Mouse (Mus musculus) heart, embryonic 12.5 days (tissue): ENCODE measurements around the gene Rho. TPM values are rescaled to one million over a fixed set of nuclear protein-coding genes. Genes with fewer than 3 reads are reported as not detected.

ENCODE experiments used
- ATAC-seq: fragments of 200-750 bp; cut with Nextera tagmentation; 2 replicates; pipeline ENCODE4 v1.8.0; 2017; ENCODE audit warnings: moderate TSS enrichment, moderate library complexity; ENCODE audit not compliant: insufficient number of reproducible peaks, low FRiP score
- H3K27ac ChIP-seq: fragments of 300-500 bp; sonication (generic); 2 replicates; pipeline ENCODE4 v1.5.1; 2016; ENCODE audit warnings: mild to moderate bottlenecking, moderate library complexity; ENCODE audit not compliant: poor library complexity, severe bottlenecking
- H3K27me3 ChIP-seq: fragments of 300-500 bp; sonication (generic); replicated peaks from 2 replicates; pipeline ENCODE4 v1.6.1; 2016; ENCODE audit warnings: mild to moderate bottlenecking, moderate library complexity
- H3K36me3 ChIP-seq: fragments of 300-500 bp; sonication (generic); 2 replicates; pipeline ENCODE4 v1.6.1; 2016; ENCODE audit warnings: mild to moderate bottlenecking, moderate library complexity
- H3K4me1 ChIP-seq: fragments of 300-500 bp; sonication (generic); replicated peaks from 2 replicates; pipeline ENCODE4 v1.6.1; 2016; ENCODE audit warnings: mild to moderate bottlenecking
- H3K4me2 ChIP-seq: fragments of 300-500 bp; sonication (generic); 2 replicates; pipeline ENCODE4 v1.6.1; 2016; ENCODE audit warnings: mild to moderate bottlenecking, moderate library complexity
- H3K4me3 ChIP-seq: fragments of 300-500 bp; sonication (generic); 2 replicates; pipeline ENCODE4 v1.5.1; 2016; ENCODE audit warnings: mild to moderate bottlenecking
- H3K9ac ChIP-seq: fragments of 300-500 bp; sonication (generic); 2 replicates; pipeline ENCODE4 v1.6.1; 2016; ENCODE audit warnings: mild to moderate bottlenecking, moderate library complexity
- H3K9me3 ChIP-seq: fragments of 300-500 bp; sonication (generic); replicated peaks from 2 replicates; pipeline ENCODE4 v1.6.1; 2016; ENCODE audit warnings: mild to moderate bottlenecking, moderate library complexity
- WGBS: fragments of 180-500 bp; shearing (Covaris S2); methylation state at CpG from one replicate; pipeline ENCODE4 v1.1.7; 2016; 5-methylcytosine and 5-hydroxymethylcytosine counted together
- polyA plus RNA-seq: library from polyadenylated mRNA; unstranded; fragments of >200 nt; fragmentation: Nextera tagmentation; extraction: Ambion mirVana; gene quantifications from 2 replicates; pipeline ENCODE4 v1.2.1, GENCODE M21; 2016

Gene Rho
- polyA plus RNA-seq, 1 experiment from 2014 or later, result 0.13 TPM

DNA sequence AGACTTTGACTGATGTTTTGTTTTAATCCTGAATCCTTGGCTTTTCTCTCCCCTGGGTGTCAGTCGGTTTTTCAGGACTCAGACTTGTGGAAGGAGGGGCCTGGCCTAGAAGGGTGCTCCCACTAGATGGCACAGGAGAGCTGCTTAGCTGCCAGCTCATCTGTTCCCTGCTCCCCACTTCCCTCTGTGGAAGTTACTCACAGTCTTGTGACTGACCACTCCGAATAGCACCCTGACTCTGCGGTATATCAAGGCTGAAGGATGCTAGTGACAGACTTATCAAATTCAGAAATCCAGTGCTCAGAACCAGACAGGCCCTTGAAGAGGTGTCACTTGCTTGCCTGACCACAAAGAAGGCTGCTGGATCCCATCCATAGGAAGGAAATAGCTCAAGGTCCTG is 30.5 kb upstream of the Rho start:
- peaks cover 11% of the 10 kb centered on the region; the same call in 1 of the 2 replicates for H3K36me3 ChIP-seq
- WGBS, result 8% methylated on average over 3 of the region's 3 CpGs
- H3K9ac ChIP-seq, result no peak overlapping the region
- H3K27ac ChIP-seq, result peak overlapping the region; percentile 26; the same call in 1 of the 2 replicates
- peak; percentile 58 for ATAC-seq
- H3K4me1 ChIP-seq, result peaks cover 34% of the 10 kb centered on the region
- no peaks in the 10 kb centered on the region for H3K9me3 ChIP-seq
- H3K27me3 ChIP-seq, result no peaks in the 10 kb centered on the region
- no peak overlapping the region for H3K4me3 ChIP-seq
- H3K4me2 ChIP-seq, result no peak overlapping the region

DNA sequence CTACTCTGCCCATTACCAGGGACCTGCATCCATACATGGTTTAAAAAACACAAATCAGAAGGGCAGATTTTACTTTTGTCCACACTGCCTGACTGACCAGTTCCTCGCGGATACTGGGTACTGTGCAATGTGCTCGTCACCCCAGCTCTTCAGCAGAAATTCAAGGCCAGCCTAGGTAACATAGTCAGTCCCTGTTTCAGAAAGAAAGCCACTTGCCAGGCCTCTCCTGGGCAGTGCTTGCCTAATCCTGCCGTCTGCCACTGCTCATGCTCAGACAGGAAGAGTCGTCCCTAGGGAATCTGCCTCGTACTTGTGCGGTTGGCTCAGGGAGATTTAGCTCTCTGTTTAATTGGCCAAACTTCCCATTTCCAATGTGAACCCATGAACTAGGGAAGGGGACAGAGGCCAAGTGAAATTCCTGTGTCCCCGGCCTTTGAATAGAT is 30.0 kb upstream of the Rho start:
- ATAC-seq, result 0 out of 2 replicates have a peak, but pooled peaks have one; percentile 13
- no peaks in the 10 kb centered on the region for H3K27me3 ChIP-seq
- H3K9ac ChIP-seq, result no peak overlapping the region
- no peaks in the 10 kb centered on the region for H3K9me3 ChIP-seq
- H3K27ac ChIP-seq, result peak overlapping the region; percentile 26; the same call in 1 of the 2 replicates
- no peak overlapping the region for H3K4me2 ChIP-seq
- no peak overlapping the region for H3K4me3 ChIP-seq
- peaks cover 11% of the 10 kb centered on the region; the same call in 1 of the 2 replicates for H3K36me3 ChIP-seq
- peaks cover 34% of the 10 kb centered on the region for H3K4me1 ChIP-seq
- WGBS, result 73% methylated on average over 8 of the region's 8 CpGs

- H3K36me3 ChIP-seq, result peaks cover 15% of the 10 kb centered on the region; the same call in 1 of the 2 replicates
- H3K9me3 ChIP-seq, result no peaks in the 10 kb centered on the region
- H3K27me3 ChIP-seq, result no peaks in the 10 kb centered on the region
- no peak overlapping the region for H3K27ac ChIP-seq
- H3K4me3 ChIP-seq, result no peak overlapping the region
- WGBS, result 74% methylated on average over 3 of the region's 3 CpGs
- H3K4me2 ChIP-seq, result no peak overlapping the region
- H3K9ac ChIP-seq, result no peak overlapping the region
- ATAC-seq, result no peak
- H3K4me1 ChIP-seq, result peaks cover 24% of the 10 kb centered on the region
Observed at GRCm38 (mm10) chr6:115902545-115902944, 29.0 kb upstream of the Rho start.

GRCm38 (mm10) chr6:115905568-115905967 is 26.0 kb upstream of the Rho start:
- H3K36me3 ChIP-seq, result peaks cover 12% of the 10 kb centered on the region; the same call in 1 of the 2 replicates
- peaks cover 51% of the 10 kb centered on the region for H3K4me1 ChIP-seq
- WGBS, result 71% methylated on average over 6 of the region's 6 CpGs
- H3K9ac ChIP-seq, result no peak overlapping the region
- ATAC-seq, result no peak
- H3K4me2 ChIP-seq, result no peak overlapping the region
- H3K9me3 ChIP-seq, result no peaks in the 10 kb centered on the region
- no peaks in the 10 kb centered on the region for H3K27me3 ChIP-seq
- H3K4me3 ChIP-seq, result no peak overlapping the region
- H3K27ac ChIP-seq, result peak overlapping the region; percentile 42; the same call in 1 of the 2 replicates

DNA sequence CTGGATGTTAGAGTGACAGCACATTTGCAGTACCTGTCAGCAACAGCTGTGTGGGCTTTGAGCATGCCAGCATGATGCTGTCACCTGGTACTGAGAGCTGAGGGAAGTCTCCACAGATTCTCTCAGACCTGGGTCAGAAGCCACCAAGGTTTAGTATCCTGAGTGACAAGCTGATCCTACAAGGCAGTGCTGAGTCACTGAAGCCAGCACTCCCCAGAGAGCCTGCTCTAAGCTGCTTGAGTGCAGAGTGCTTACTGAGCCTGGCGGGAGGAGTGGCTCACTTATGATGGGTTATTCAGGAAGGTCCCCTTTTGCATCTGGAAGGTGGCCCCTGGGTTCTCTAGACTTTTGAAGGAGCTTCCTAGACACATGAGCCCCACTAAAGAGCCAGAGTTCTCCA is 25.1 kb upstream of the Rho start:
- Histone ChIP-seq H3K27ac (no peak overlapping the region), H3K4me2 (no peak overlapping the region), H3K9me3 (no peaks in the 10 kb centered on the region), H3K4me3 (no peak overlapping the region), H3K36me3 (peaks cover 12% of the 10 kb centered on the region; the same call in 1 of the 2 replicates), H3K27me3 (no peaks in the 10 kb centered on the region), H3K9ac (no peak overlapping the region), H3K4me1 (peaks cover 55% of the 10 kb centered on the region)
- no peak for ATAC-seq
- WGBS, result 79% methylated on average over 1 of the region's 1 CpGs

DNA sequence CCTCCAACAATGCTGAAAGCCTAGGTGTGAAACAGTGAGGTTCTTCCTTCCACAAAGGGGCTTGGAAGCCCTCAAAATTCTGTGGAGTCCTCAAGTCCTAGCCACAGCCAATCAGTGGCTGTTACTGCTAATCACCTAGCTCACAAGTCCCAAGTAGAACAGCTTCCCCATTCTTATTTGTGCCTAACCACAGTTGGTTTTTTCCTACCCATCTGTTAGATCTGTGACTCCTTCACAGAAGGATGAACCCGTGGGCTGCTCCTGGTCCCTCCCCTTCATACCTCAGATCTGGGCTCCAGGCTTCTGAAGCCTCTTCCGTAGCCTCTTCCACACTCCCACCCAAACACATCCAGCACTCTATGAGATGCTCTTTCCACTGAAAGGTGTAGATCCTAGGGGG is 24.7 kb upstream of the Rho start:
- Histone ChIP-seq H3K27me3 (no peaks in the 10 kb centered on the region), H3K4me2 (no peak overlapping the region), H3K4me1 (peaks cover 55% of the 10 kb centered on the region), H3K9ac (no peak overlapping the region), H3K27ac (no peak overlapping the region), H3K4me3 (no peak overlapping the region), H3K9me3 (no peaks in the 10 kb centered on the region), H3K36me3 (peaks cover 12% of the 10 kb centered on the region; the same call in 1 of the 2 replicates)
- ATAC-seq, result no peak
- WGBS, result 65% methylated on average over 2 of the region's 2 CpGs

DNA sequence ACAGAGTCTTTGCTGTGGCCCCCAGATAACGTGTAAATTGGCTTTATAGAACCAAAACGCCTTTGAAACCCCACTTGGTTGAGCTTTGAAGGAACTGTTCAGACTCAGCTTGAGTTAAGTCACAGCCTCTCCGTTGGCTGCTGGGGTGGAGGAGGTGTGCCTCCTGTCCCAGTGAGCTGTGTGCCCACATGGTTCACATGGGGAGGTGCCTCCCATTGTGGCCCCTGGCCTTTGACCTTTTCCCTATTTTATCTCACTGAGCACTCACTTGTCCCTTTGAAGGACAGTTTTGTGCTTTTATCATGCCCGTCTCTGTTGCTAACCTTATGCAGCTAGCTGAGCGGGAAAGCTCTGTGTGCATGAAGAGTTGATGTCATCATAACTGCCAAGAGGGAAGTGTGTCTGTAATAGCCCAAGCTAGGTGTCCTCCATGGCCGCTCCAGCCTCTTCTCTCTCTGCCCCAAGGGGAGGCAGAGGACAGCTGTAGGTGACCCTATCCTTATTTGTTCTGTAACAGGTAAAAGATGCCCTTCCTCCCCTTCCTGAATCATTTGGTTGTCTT is 23.0 kb upstream of the Rho start:
- peak overlapping the region; percentile 48 for H3K27ac ChIP-seq
- H3K4me1 ChIP-seq, result peaks cover 61% of the 10 kb centered on the region
- 26% methylated on average over 6 of the region's 6 CpGs for WGBS

GRCm38 (mm10) chr6:115909052-115909451 is 22.5 kb upstream of the Rho start:
- Histone ChIP-seq H3K9ac (no peak overlapping the region), H3K4me3 (no peak overlapping the region), H3K36me3 (peaks cover 7% of the 10 kb centered on the region; the same call in 1 of the 2 replicates), H3K27me3 (no peaks in the 10 kb centered on the region), H3K27ac (peak overlapping the region; percentile 48; the same call in 1 of the 2 replicates), H3K4me1 (peaks cover 62% of the 10 kb centered on the region), H3K9me3 (no peaks in the 10 kb centered on the region), H3K4me2 (no peak overlapping the region)
- ATAC-seq, result no peak
- 48% methylated on average over 3 of the region's 3 CpGs for WGBS

More for the DNA sequence above, 23.0 kb upstream of the Rho start:
- H3K4me3 ChIP-seq, result no peak overlapping the region
- no peaks in the 10 kb centered on the region for H3K27me3 ChIP-seq
- H3K4me2 ChIP-seq, result no peak overlapping the region
- no peak for ATAC-seq
- peaks cover 7% of the 10 kb centered on the region; the same call in 1 of the 2 replicates for H3K36me3 ChIP-seq
- no peak overlapping the region for H3K9ac ChIP-seq
- no peaks in the 10 kb centered on the region for H3K9me3 ChIP-seq

GRCm38 (mm10) chr6:115909940-115910339 is 21.6 kb upstream of the Rho start:
- Histone ChIP-seq H3K9ac (no peak overlapping the region), H3K4me2 (no peak overlapping the region), H3K9me3 (no peaks in the 10 kb centered on the region), H3K4me1 (peaks cover 69% of the 10 kb centered on the region), H3K27me3 (no peaks in the 10 kb centered on the region), H3K27ac (peak overlapping the region; percentile 14), H3K4me3 (no peak overlapping the region), H3K36me3 (peaks cover 7% of the 10 kb centered on the region; the same call in 1 of the 2 replicates)
- WGBS, result 52% methylated on average over 8 of the region's 8 CpGs
- peak; percentile 74 for ATAC-seq

GRCm38 (mm10) chr6:115911763-115912162 is 19.8 kb upstream of the Rho start:
- WGBS, result 54% methylated on average over 6 of the region's 6 CpGs
- no peak overlapping the region for H3K4me2 ChIP-seq
- H3K4me1 ChIP-seq, result peaks cover 78% of the 10 kb centered on the region
- H3K27ac ChIP-seq, result peak overlapping the region; percentile 20; the same call in 1 of the 2 replicates
- no peak overlapping the region for H3K9ac ChIP-seq
- peaks cover 4% of the 10 kb centered on the region; the same call in 1 of the 2 replicates for H3K36me3 ChIP-seq
- no peak for ATAC-seq
- H3K27me3 ChIP-seq, result no peaks in the 10 kb centered on the region
- H3K9me3 ChIP-seq, result no peaks in the 10 kb centered on the region
- H3K4me3 ChIP-seq, result no peak overlapping the region

- no peak overlapping the region for H3K4me3 ChIP-seq
- H3K9ac ChIP-seq, result no peak overlapping the region
- peaks cover 83% of the 10 kb centered on the region for H3K4me1 ChIP-seq
- 85% methylated on average over 10 of the region's 10 CpGs for WGBS
- H3K27ac ChIP-seq, result no peak overlapping the region
- H3K9me3 ChIP-seq, result no peaks in the 10 kb centered on the region
- peaks cover 1% of the 10 kb centered on the region; the same call in 1 of the 2 replicates for H3K36me3 ChIP-seq
- no peak overlapping the region for H3K4me2 ChIP-seq
- ATAC-seq, result no peak
- H3K27me3 ChIP-seq, result no peaks in the 10 kb centered on the region
Observed at GRCm38 (mm10) chr6:115913482-115913881, 18.1 kb upstream of the Rho start.
